Mouse (Mus musculus) liver, adult 2 months (tissue): Measurements from ENCODE around the gene Prim2. TPM values are rescaled to one million over a fixed set of nuclear protein-coding genes. Genes with fewer than 3 reads are reported as not detected.

Experiments used
- DNase-seq: peaks from one replicate; pipeline ENCODE4 v3.0.0-alpha.2; 2011; ENCODE audit warnings: low read depth, low spot score; ENCODE audit errors: extremely low read depth
- H3K27ac ChIP-seq: fragments of 200-500 bp; replicated peaks from 2 replicates; pipeline ENCODE4 v1.5.1; 2012; ENCODE audit warnings: low read depth, mild to moderate bottlenecking, control low read depth, inconsistent platforms, low read length; ENCODE audit not compliant: insufficient read depth
- H3K27me3 ChIP-seq: fragments of 200-500 bp; 2 replicates; pipeline ENCODE4 v1.6.1; 2012; ENCODE audit warnings: mild to moderate bottlenecking, moderate library complexity, low read length, inconsistent platforms; ENCODE audit not compliant: control insufficient read depth, insufficient read depth
- H3K36me3 ChIP-seq: fragments of 200-500 bp; 2 replicates; pipeline ENCODE4 v1.6.1; 2012; ENCODE audit warnings: low read length, inconsistent platforms; ENCODE audit not compliant: control insufficient read depth, insufficient read depth
- H3K4me1 ChIP-seq: fragments of 200-500 bp; 2 replicates; pipeline ENCODE4 v1.6.1; 2011; ENCODE audit warnings: low read length; ENCODE audit not compliant: control insufficient read depth, insufficient read depth
- H3K4me3 ChIP-seq: fragments of 200-500 bp; 2 replicates; pipeline ENCODE4 v1.5.1; 2011; ENCODE audit warnings: low read depth, mild to moderate bottlenecking, control low read depth, low read length, moderate library complexity; ENCODE audit not compliant: insufficient read depth
- H3K79me2 ChIP-seq: fragments of 200-500 bp; 2 replicates; pipeline ENCODE4 v1.6.1; 2012; ENCODE audit warnings: inconsistent platforms, mild to moderate bottlenecking, low read length, moderate library complexity; ENCODE audit not compliant: control insufficient read depth, insufficient read depth
- H3K9ac ChIP-seq: fragments of 200-500 bp; 2 replicates; pipeline ENCODE4 v1.6.1; 2012; ENCODE audit warnings: low read depth, mild to moderate bottlenecking, control low read depth, inconsistent platforms, low read length
- CTCF ChIP-seq: fragments of 200-500 bp; IDR thresholded peaks from 2 replicates; pipeline ENCODE4 v1.5.1; 2011; ENCODE audit warnings: low read depth, low read length, control low read depth
- POLR2A ChIP-seq: fragments of 200-500 bp; IDR thresholded peaks from 2 replicates; pipeline ENCODE4 v1.6.1; 2011; ENCODE audit warnings: low read length, control low read depth; ENCODE audit not compliant: insufficient read depth; ENCODE audit errors: extremely low read depth
- WGBS: fragments of 180-500 bp; shearing (Covaris S2); methylation state at CpG from one replicate; pipeline ENCODE4 v1.1.7; 2018; 5-methylcytosine and 5-hydroxymethylcytosine counted together
- polyA plus RNA-seq: library from polyadenylated mRNA; depleted of rRNA; stranded (reverse); fragments of >200 nt; gene quantifications from 2 replicates; pipeline ENCODE4 v1.2.3, GENCODE M21; 2012
- total RNA-seq: library from RNA; depleted of rRNA; stranded (reverse); fragments of >200 nt; gene quantifications from 2 replicates; pipeline ENCODE4 v1.2.3, GENCODE M21; 2014

The Prim2 gene
- total and polyA plus RNA-seq, 2 experiments = 1.2 to 5.1 TPM

DNA sequence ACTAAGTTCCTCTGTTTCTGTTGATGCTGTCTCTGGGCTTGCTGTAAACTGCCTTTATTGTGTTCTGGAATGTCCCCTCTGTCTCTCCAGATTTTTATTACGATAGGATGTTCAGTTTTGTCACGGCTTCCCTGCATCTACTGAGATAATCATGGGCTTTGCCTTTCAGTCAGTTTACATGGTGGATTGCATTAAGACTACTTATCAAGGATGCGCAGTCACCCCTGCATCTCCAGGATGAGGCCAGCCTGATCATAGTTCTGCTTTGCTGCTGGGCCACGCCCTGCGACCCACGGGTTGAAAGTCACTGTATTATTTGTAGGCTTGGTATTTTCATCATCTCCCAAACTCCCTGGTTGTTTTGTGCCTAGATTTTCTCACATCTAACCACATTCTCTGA lies 95.1 kb downstream of the Prim2 start:
- Histone ChIP-seq H3K27me3 (no peaks in the 10 kb centered on the region), H3K9ac (no peak overlapping the region), H3K36me3 (no peaks in the 10 kb centered on the region), H3K4me1 (no peaks in the 10 kb centered on the region), H3K27ac (no peak overlapping the region), H3K79me2 (no peaks in the 10 kb centered on the region), H3K4me3 (no peak overlapping the region)
- TF ChIP-seq CTCF (no peak), POLR2A (no peak)
- WGBS = 97% methylated on average over 6 of the region's 6 CpGs
- DNase-seq = no peak

DNA sequence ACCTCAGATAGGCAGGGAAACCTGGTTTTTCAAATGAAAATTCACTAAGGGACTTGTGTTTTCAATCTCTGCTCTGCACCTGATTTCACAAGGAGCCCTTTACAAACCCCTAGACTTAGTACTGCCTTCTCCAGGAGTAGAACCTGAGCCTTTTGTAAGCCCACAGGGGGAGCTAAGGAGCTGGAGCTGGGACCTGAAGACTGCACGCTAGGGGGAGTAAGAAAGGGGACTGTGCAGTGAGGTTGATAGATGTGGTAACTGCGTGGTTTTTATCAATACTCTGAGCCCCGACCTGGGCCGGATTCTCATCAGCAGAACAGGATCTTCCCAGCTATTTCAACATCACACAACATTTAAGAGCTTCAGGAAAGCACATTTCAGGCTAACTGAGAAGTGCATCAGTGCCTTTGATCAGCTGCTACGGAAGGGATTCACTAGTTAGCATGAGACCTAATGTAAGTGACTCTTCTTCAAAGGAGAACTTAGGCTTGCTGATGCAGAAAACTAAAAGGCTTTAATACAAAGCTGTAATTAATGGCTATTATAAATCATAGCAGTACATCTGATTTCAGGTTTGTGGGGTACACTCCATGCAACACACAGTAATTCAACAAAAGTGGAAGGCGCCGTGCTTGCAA lies 103.7 kb downstream of the Prim2 start:
- TF ChIP-seq CTCF (peak; percentile 9; the same call in 1 of the 2 replicates), POLR2A (no peak)
- Histone ChIP-seq H3K27me3 (no peaks in the 10 kb centered on the region), H3K4me1 (no peaks in the 10 kb centered on the region), H3K79me2 (no peaks in the 10 kb centered on the region), H3K9ac (no peak overlapping the region), H3K27ac (no peak overlapping the region), H3K4me3 (no peak overlapping the region), H3K36me3 (no peaks in the 10 kb centered on the region)
- DNase-seq = no peak
- WGBS = 65% methylated on average over 7 of the region's 7 CpGs

GRCm38 (mm10) chr1:33564032-33564431 lies 105.6 kb downstream of the Prim2 start:
- Histone ChIP-seq H3K79me2 (no peaks in the 10 kb centered on the region), H3K36me3 (no peaks in the 10 kb centered on the region), H3K4me1 (no peaks in the 10 kb centered on the region), H3K27ac (no peak overlapping the region), H3K4me3 (no peak overlapping the region), H3K27me3 (no peaks in the 10 kb centered on the region), H3K9ac (no peak overlapping the region)
- no peak for DNase-seq
- WGBS = 86% methylated on average over 6 of the region's 6 CpGs
- TF ChIP-seq POLR2A (no peak), CTCF (no peak)

- H3K4me3 ChIP-seq = no peak overlapping the region
- H3K9ac ChIP-seq = no peak overlapping the region
- DNase-seq = peak; percentile 7
- no peaks in the 10 kb centered on the region for H3K79me2 ChIP-seq
- no peaks in the 10 kb centered on the region for H3K36me3 ChIP-seq
- no peaks in the 10 kb centered on the region for H3K4me1 ChIP-seq
- no peaks in the 10 kb centered on the region for H3K27me3 ChIP-seq
- TF ChIP-seq POLR2A (no peak), CTCF (no peak)
- H3K27ac ChIP-seq = no peak overlapping the region
- WGBS = 86% methylated on average over 3 of the region's 3 CpGs
Measured at GRCm38 (mm10) chr1:33563611-33564010, 106.0 kb downstream of the Prim2 start.

GRCm38 (mm10) chr1:33556638-33557037 lies 113.0 kb downstream of the Prim2 start:
- Histone ChIP-seq H3K27me3 (no peaks in the 10 kb centered on the region), H3K9ac (no peak overlapping the region), H3K79me2 (no peaks in the 10 kb centered on the region), H3K4me1 (no peaks in the 10 kb centered on the region), H3K36me3 (no peaks in the 10 kb centered on the region), H3K4me3 (no peak overlapping the region), H3K27ac (no peak overlapping the region)
- 69% methylated on average over 4 of the region's 4 CpGs for WGBS
- no peak for DNase-seq
- TF ChIP-seq CTCF (no peak), POLR2A (no peak)

- no peak for DNase-seq
- no peaks in the 10 kb centered on the region for H3K36me3 ChIP-seq
- H3K79me2 ChIP-seq = no peaks in the 10 kb centered on the region
- TF ChIP-seq POLR2A (no peak), CTCF (no peak)
- no peaks in the 10 kb centered on the region for H3K4me1 ChIP-seq
- no peak overlapping the region for H3K27ac ChIP-seq
- no peak overlapping the region for H3K9ac ChIP-seq
- no peaks in the 10 kb centered on the region for H3K27me3 ChIP-seq
- H3K4me3 ChIP-seq = no peak overlapping the region
- whole genome bisulfite sequencing = 98% methylated on average over 2 of the region's 2 CpGs
Measured at GRCm38 (mm10) chr1:33555626-33556025, 114.0 kb downstream of the Prim2 start.
